Mouse (Mus musculus) heart, postnatal 25 days (tissue): ENCODE measurements around the gene Cckar. TPM values are rescaled to one million over a fixed set of nuclear protein-coding genes. Genes with fewer than 3 reads are reported as not detected.

Experiments used
- DNase-seq: peaks from one replicate; pipeline ENCODE4 v3.0.0; 2022; ENCODE audit warnings: low spot score
- intact Hi-C: fragments of 180-260 bp; cut with DNase I; formaldehyde crosslinking; loops from one replicate; pipeline ENCODE4 v1.15.1; 2025
- total RNA-seq, 2 experiments: library from RNA; stranded (reverse); gene quantifications; 2 replicates each; pipeline ENCODE4 v1.2.3; 2021

Cckar gene
- not detected for total RNA-seq

GRCm38 (mm10) chr5:53707235-53708177 is at the start of gene Cckar:
Gene Cckar, minus strand, starts transcription at chr5:53707705.
- DNase-seq, result no peak
- intact Hi-C loops, result no loop called here

DNA sequence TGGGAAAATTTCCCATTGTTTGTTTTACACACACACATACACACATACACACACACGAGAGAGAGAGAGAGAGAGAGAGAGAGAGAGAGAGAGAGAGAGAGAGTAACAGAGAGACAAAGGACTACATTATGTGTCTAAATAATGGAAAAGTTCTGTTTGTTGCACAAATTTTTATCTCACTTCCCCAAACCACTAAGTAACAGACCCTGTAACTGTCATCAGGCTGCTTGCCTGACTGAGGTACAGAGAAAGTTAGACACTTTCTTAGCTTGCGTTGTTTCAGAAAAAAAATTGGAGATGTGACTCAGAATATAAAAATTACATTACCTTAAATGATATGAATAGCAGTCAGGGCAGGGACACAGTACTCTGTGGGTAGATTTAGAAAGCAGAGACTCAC is 36.6 kb upstream of the Cckar start:
- intact Hi-C loops, result no loop called here
- no peak for DNase-seq

GRCm38 (mm10) chr5:53732933-53733332 is 25.4 kb upstream of the Cckar start:
- DNase-seq, result no peak

GRCm38 (mm10) chr5:53727606-53728005 is 20.1 kb upstream of the Cckar start:
- intact Hi-C loops, result no loop called here
- no peak for DNase-seq

More at GRCm38 (mm10) chr5:53732933-53733332, 25.4 kb upstream of the Cckar start:
- intact Hi-C loops, result no loop called here

- intact Hi-C loops, result no loop called here
- no peak for DNase-seq
These were observed 18.5 kb upstream of the Cckar start for GRCm38 (mm10) chr5:53726011-53726410.

- DNase-seq, result no peak
- intact Hi-C loops, result no loop called here
These were observed 9.0 kb upstream of the Cckar start for GRCm38 (mm10) chr5:53716462-53716861.

- intact Hi-C loops, result no loop called here
- DNase-seq, result no peak
These were observed 3.8 kb upstream of the Cckar start for GRCm38 (mm10) chr5:53711277-53711676.

DNA sequence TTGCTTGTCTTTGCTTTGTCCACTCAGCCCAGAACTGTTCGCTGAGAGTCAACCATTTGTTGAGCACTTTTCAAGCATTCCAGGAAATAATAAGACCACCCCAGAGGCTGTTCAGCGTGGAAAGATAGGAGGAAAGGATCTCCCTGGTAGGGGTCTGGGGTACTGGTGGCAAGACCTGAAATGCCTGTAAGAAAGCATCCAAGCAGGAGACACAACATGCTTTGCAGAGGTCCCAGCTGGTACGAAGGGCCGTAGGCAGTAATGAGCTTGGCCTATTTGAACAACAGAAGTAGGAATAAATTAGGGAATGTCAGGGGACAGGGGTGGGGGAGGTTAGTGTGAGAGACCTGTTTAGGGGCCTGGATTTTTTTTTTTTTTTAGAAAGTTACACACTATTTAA is 686 bp upstream of the Cckar start:
- intact Hi-C loops, result no loop called here
- no peak for DNase-seq

DNA sequence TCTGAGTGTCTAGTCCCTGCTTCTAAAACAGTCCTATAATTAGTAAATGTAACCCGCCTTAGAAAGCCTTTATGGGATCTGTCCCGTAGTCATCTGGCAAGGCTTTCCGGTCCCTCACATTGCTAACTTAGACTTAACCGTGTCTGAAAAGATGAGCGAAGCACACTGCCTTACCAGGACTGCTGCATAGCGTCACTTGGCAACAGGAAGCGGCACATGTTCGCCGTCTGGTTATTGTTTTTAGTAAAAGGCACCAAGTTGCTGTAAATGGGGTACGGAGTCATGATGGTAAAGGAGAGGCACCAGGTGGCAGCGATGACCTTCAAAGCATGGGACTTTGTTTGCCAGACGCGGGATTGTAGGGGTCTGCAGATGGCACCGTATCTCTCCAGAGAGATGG is 4.8 kb downstream of the Cckar start:
- intact Hi-C loops, result no loop called here
- no peak for DNase-seq

DNA sequence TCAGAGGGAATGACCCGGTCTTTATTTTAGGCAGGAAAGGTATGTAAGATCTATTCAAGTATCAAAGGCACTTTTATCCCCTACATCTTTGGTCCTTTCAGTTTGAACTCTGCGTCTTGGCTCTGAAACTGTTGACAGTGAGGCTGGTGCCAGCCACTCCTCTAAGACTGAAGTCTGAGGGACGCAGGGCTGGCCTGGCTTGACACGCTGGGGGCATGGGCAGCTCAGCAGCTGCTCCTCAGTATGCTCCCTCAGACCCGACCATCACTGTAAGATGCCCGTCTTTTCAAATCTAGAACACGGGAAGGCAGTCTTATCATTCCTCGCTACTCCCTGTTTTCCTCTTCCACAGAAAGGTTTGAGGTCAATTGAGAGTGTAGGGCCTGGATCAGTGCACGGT is 9.7 kb downstream of the Cckar start:
- DNase-seq, result no peak
- intact Hi-C loops, result no loop called here

GRCm38 (mm10) chr5:53696701-53697100 is 10.8 kb downstream of the Cckar start:
- intact Hi-C loops, result no loop called here
- DNase-seq, result no peak

- intact Hi-C loops, result no loop called here
- no peak for DNase-seq
These were observed 14.8 kb downstream of the Cckar start for GRCm38 (mm10) chr5:53692662-53693061.

DNA sequence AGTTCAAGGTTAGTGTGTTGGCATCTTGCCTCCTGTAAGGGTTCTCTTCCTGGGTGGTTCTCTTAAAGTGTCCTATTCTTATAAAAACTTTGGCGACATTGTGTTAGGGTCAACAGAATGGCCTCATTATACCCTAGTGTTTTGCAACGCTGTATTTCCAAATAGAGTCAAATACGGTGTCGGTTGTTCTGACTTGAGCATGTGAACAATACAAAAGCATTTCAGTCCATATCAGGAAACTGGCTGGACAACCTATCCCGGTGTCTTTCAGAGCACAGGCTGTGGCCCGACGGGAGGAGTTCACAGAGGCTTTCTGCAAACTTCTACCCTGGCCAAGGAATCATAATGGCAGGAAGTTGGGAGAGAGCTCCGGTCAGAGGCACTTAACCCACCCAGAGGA is 15.4 kb downstream of the Cckar start:
- no peak for DNase-seq
- intact Hi-C loops, result no loop called here

DNA sequence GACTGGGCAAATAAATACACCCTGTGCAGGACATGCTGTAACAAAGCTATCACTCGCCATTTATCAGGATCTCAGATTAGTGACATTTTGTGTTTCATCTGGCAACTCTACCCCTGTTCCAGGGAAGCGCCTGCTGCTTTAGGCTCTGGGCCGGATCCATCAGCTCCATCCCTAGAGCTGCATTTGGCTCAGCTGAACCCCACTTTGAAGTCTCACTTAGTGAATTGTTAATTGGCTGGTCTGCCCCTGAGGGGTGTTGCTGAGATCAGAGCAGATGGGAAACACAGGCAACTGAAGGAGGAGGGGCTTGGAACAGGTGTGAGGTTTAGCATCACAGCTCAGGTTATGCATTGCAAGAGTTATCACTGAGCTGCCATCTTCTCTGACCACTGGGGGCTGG is 15.9 kb downstream of the Cckar start:
- no peak for DNase-seq
- intact Hi-C loops, result no loop called here

- no peak for DNase-seq
- intact Hi-C loops, result no loop called here
These were observed 19.2 kb downstream of the Cckar start for GRCm38 (mm10) chr5:53688326-53688725.

DNA sequence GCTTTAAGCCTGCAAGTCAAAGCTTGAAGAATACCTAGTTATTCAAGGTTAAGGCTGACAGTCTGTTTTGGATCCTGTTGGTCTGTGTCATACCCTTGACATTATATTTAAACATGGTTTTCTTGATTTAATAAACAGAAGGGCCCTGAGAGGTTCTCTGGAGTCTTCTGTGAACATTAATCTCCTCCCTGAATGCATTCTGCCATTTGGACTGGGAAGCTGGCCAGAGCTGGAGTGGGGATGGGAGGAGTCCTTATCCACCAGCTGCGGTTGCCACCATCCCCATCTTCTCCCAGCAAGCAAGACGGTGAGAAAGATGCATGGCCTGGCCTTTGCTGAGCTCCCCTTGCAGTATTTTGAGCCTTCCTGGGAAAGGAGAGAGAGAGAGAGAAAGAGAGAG is 21.1 kb downstream of the Cckar start:
- intact Hi-C loops, result no loop called here

DNA sequence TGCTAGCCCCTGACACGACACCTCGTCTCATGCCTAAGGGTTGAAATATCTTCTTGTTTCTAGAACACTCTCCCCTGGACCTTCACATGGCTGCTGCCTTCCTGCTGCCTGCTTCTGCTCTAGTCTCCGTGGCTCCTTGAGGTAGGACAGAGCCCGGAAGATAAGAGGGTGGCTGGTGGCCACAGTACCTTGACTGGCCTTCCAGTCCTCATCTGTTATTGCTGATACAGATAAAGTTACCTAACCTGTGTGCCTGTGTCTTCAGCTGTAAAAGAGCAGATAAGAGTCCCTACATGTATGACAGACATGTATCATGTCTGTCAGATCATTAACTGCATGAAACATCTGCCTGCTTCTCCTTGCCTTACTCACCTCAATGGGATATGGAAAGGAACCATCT is 21.9 kb downstream of the Cckar start:
- intact Hi-C loops, result no loop called here

More for the DNA sequence above, 21.1 kb downstream of the Cckar start:
- DNase-seq, result no peak

GRCm38 (mm10) chr5:53684417-53684816 is 23.1 kb downstream of the Cckar start:
- intact Hi-C loops, result no loop called here
- DNase-seq, result no peak

More for the DNA sequence above, 21.9 kb downstream of the Cckar start:
- no peak for DNase-seq

DNA sequence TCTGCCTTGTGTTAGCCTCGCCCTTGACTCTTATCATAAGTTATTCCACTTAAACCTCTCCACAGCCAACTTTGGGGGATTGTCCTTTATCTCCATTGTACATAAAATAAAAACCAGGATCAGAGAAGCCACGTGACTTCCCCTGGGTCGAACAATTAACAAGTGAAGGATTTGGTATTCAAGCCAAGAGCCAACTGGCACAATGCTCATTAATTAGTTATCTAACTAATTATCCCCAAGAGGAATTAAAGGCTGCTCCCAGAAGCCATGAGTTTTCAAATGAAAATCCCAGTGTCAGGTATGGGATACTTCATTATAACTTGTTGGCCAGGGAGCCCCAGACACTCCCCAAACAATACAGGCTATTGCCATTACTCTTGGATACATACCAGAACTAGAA is 23.6 kb downstream of the Cckar start:
- no peak for DNase-seq
- intact Hi-C loops, result no loop called here

GRCm38 (mm10) chr5:53679651-53680050 is 27.9 kb downstream of the Cckar start:
- no peak for DNase-seq
- intact Hi-C loops, result no loop called here

DNA sequence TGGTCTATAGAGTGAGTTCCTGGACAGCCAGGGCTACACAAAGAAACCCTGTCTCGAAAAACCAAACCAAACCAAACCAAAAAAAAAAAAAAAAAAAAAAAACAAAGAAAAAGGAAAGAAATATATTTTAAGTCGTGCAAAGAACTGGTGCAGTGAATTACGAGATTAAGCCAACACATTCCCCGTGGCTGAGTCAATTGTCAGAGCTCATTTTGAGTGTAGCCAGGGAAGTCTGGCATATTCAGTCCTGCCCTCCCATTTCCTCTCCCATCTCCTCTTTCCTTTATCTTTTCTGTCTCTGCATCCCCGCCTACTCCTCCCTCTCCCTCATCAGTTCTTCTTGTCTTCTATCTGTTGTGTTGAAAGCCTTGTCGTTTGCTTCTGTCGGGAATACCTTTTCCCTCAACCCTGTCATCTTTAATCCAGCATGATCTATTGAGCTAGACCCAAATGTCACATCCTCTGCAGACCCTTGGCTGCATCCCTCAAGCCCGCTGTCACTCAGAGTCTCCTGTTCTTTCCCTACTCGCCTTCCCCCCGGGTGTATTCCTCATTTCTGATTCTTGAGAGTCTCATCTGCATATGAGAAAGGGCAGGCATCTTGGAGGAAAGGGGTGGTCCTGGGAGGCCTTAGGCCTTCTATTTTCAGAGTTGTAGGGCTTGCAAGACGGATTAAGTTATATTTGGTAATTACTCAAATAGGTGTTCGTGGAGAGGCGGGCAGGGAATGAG is 29.3 kb downstream of the Cckar start:
- no peak for DNase-seq
- intact Hi-C loops, result no loop called here
